Mouse (Mus musculus) liver, postnatal 0 days (tissue): ENCODE results near the gene Tfap2e.

Experiments
- CTCF ChIP-seq: sonication (generic); IDR thresholded peaks from 2 replicates; pipeline ENCODE4 v1.5.1; 2016; ENCODE audit warnings: antibody characterized with exemption, low read depth
- EP300 ChIP-seq: IDR thresholded peaks from 2 replicates; pipeline ENCODE4 v1.6.1; 2016; ENCODE audit warnings: antibody characterized with exemption, low read depth, mild to moderate bottlenecking

GRCm38 (mm10) chr4:126782512-126782911, 46.5 kb upstream of the Tfap2e start:
- TF ChIP-seq CTCF (no peak), EP300 (no peak)
